Mouse (Mus musculus): ENCODE results near the gene Olfr1261.

Olfr1261 gene

DNA sequence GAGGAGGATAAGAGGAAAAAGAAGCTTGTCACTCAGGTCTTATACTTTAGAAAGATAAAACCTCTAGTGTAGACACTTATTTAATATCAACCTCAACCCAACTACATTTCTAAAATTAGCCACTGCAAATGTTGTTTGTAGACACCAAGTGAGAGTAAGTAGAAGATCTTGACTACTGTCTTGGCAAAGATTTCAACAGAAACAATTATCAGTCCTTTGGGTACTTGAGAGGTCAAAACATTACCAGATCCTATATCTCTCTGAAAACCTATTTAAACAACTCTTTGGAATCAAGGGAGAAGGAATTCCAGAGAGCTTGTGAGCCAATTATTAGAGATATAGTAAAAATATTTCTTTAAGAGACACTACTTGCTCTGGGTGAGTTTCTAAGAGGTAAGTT is at the start of gene Olfr1261:
TSS of gene Olfr1261 (plus strand) at position 301 of the 400 bp plus-strand sequence.
- no peak for DNase-seq

DNA sequence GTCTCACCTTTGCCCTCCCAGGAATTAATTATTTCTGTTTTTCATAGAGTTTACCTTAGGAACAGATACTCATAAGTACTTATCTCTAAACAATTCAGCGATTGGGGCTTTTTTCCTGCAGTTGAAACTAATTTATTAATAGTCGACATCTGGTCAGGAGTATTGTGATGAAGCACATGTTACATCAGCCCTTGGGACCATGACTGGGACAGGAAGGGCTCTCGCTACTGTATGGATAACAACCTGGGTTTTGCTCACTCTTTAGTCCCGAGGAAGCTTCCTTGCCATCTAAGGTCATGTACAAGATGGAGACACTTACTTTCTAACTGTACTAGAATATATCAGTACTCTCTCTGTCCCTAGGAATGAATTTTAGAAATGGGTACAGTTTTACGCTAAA is 42.5 kb upstream of the Olfr1261 start, which contains the start of gene Olfr1259:
TSS of gene Olfr1259 (minus strand) at position 101 of the 400 bp plus-strand sequence.
- no peak for DNase-seq

DNA sequence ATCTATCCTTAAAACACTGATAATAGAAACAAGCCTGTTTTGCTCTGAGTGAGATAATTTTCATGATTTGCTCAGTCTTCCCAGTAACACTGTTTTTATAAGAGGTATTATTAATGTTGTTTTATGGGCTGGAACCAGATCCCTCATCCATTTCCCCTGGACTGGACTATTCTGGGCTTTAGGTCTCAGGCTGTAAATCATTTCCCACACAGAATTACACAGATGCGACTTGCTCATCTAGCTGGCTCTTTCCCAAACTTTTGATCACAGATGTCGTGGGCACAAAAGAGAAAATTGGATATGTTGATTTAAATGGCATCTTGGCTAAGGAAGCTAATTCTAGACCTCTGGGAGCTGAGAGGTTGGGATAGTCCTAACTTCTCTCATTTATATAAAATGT is 16.8 kb upstream of the Olfr1261 start, which contains the start of gene Olfr1260:
TSS of gene Olfr1260 (plus strand) at position 157 of the 400 bp plus-strand sequence.
- no peak for DNase-seq

DNA sequence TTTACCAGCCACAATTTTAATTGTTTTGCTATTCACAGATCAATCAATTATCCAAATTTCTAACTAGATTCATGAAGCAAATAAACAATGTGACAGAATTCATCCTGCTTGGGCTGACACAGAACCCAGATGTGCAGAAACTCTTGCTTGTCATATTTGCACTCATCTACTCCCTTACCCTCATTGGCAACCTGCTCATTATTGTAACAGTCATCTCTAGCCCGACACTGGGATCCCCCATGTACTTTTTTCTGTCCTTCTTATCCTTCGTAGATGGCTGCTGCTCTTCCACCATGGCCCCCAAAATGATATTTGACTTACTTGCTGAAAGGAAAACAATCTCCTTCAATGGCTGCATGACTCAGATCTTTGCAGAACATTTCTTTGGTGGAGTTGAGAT is 13.3 kb upstream of the Olfr1261 start:
- DNase-seq, result no peak

DNA sequence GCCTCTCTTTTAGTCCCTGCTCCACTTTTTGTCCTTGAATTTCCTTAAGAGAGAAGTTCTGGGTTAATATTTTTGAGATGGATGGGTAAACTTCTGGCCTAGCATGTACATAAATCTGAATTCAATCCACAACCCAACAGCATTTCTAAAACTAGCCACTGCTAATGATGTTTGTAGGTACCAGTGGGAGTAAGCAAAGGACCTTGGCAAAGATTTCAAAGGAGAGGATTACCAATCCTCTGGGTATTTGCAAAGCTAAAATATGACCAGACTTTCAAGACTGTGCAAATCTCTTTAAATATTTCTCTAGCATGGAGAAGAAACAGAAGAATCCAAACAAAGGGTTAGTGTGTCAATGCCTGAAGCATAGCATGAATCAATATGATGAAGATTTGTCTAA is 8.8 kb downstream of the Olfr1261 start, which contains the start of gene Olfr1262:
TSS of gene Olfr1262 (plus strand) at position 301 of the 400 bp plus-strand sequence.
- no peak for DNase-seq

DNA sequence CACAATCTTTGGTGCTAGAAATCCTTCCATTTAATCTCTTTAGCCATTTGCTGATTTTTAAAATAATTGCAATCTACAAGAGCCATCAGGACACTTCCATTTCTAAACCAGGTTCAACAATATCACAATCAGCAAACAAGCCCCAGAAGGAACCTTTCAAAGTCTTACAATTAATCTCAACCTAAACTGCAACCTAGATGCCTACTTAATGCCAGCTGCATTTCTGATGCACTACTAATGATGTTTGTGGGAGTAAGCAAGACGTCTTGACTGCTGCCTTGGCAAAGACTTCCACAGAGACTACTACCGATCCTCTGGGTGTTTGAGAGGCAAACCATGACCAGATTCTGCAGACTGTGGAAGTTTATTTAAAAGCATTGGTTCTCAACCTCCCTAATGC is 20.8 kb downstream of the Olfr1261 start, which contains the start of gene Olfr1263:
TSS of gene Olfr1263 (plus strand) at position 301 of the 400 bp plus-strand sequence.
- no peak for DNase-seq

DNA sequence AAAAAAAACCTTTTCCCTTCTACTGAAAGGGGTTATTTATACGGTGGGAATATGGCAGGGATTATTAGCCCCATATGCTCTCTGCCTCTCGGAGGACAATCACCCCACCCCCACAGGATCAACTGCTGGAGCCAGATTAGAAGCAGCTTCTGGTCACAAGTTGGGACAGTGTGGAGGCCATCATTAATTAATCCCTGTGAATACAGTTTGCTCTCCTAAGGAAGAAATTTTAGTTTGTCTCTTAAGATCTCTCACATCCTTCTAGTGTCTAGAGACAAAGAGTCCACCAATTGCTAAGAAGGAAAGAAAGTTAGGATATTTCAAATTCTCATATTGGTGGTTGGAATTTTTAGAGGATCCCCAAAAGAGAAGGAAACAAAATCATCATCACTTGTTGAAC is 34.5 kb downstream of the Olfr1261 start, which contains the start of gene Olfr1264:
TSS of gene Olfr1264 (minus strand) at position 101 of the 400 bp plus-strand sequence.
- peak; percentile 4 for DNase-seq

DNA sequence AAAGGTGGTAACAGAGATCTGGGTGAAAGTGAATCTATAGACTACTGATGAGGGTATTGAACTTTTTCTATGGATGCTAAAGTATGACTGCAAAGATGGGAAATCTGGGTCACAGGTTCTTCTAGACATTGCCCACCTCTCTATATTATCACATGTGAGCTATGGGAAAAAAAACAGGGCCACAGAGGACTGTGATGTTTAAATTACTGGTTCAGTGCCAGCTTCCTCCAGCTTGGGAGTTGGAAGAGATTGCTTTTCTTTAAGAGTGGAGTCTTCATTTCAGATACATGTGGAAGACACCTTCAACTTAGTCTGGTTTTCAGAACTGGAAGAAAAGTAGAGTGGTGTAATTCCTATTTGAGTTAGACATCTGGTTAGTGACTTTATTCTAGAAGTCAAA is 44.0 kb downstream of the Olfr1261 start, which contains the start of gene Olfr1265:
TSS of gene Olfr1265 (plus strand) at position 301 of the 400 bp plus-strand sequence.
- no peak for DNase-seq

All from retina, postnatal 1 day (tissue).